Comparison of ENCODE assay signal across 8 mouse cellular contexts in genomic region chr9:117192565-117193540, GRCm38 (mm10).
A peak's percentile ranks its signal among the peaks of the same experiment; 100 is the strongest.
DNase-seq lines count a peak whose midpoint lies in the region; ATAC-seq and TF ChIP-seq lines count a peak whose summit lies in the region.

No protein-coding gene starts in this region.

- no peaks in the 10 kb centered on the region for H3K9me3 ChIP-seq in hindbrain, embryonic 13.5 days

- WGBS in spleen, adult 2 months: 58% methylated on average over 14 of the region's 14 CpGs
- 76% methylated on average over 14 of the region's 14 CpGs for WGBS in hindbrain, embryonic 13.5 days

- peak overlapping the region; percentile 15; the same call in 1 of the 2 replicates for H3K27ac ChIP-seq in spleen, adult 2 months (ENCODE audit: insufficient read depth, low read length)
- peak overlapping the region; percentile 23; the same call in 1 of the 2 replicates for H3K27ac ChIP-seq in hindbrain, embryonic 13.5 days

- no peak overlapping the region for H3K9ac ChIP-seq in hindbrain, embryonic 13.5 days

- intact Hi-C loops in left cerebral cortex, postnatal 14 days (cut with DNase I): no loop called here

- H3K4me1 ChIP-seq in spleen, adult 2 months (ENCODE audit: control insufficient read depth, insufficient read depth, insufficient read length): no peaks in the 10 kb centered on the region
- H3K4me1 ChIP-seq in hindbrain, embryonic 13.5 days (replicated peaks): peaks cover 10% of the 10 kb centered on the region

- ATAC-seq in hindbrain, embryonic 13.5 days (ENCODE audit: low FRiP score): no peak
- no peak for ATAC-seq in megakaryocyte-erythroid progenitor cell, adult 5-6 weeks (replicated peaks; ENCODE audit: low FRiP score, low TSS enrichment, poor library complexity, severe bottlenecking)

- H3K4me3 ChIP-seq in spleen, adult 2 months (ENCODE audit: extremely low read depth, insufficient read depth, insufficient read length): no peak overlapping the region
- H3K4me3 ChIP-seq in hindbrain, embryonic 13.5 days: no peak overlapping the region

- H3K4me2 ChIP-seq in hindbrain, embryonic 13.5 days: no peak overlapping the region

- H3K27me3 ChIP-seq in spleen, adult 2 months (ENCODE audit: control insufficient read depth, insufficient read depth, low read length): no peaks in the 10 kb centered on the region
- H3K27me3 ChIP-seq in hindbrain, embryonic 13.5 days: no peaks in the 10 kb centered on the region

- TF ChIP-seq POLR2A in spleen, adult 2 months (IDR thresholded peaks at IDR 0.05; ENCODE audit: low read depth, low read length): no peak

- peak in 1 of 2 experiments; percentile 3 for DNase-seq in spleen, adult 2 months (ENCODE audit: low read depth in 1 of 2, low spot score in 2 of 2)
- no peak for DNase-seq in spleen, postnatal 4 days (ENCODE audit: low spot score in 2 of 2)
- DNase-seq in gastrocnemius, adult 8-10 months (ENCODE audit: low spot score in 2 of 2): peak; percentile 9 to 50
- DNase-seq in left cerebral cortex, postnatal 14 days (ENCODE audit: low spot score in 2 of 2): peak; percentile 52 to 55
- DNase-seq in right cerebral cortex, adult 18-20 months: peak; percentile 5
- no peak for DNase-seq in B cell, adult 2 months

- TF ChIP-seq CTCF in spleen, adult 2 months (IDR thresholded peaks at IDR 0.05; ENCODE audit: extremely low read depth, insufficient read depth, insufficient read length, insufficient replicate concordance): no peak

- no peaks in the 10 kb centered on the region for H3K36me3 ChIP-seq in spleen, adult 2 months (ENCODE audit: control insufficient read depth, insufficient read depth, low read length)
- no peaks in the 10 kb centered on the region for H3K36me3 ChIP-seq in hindbrain, embryonic 13.5 days

Comparison
In these comparisons a context has a peak if more than half of its experiments do, and no peak if none do; other contexts are left out.
1. DNase-seq: peak in gastrocnemius, adult 8-10 months (2 of 2), left cerebral cortex, postnatal 14 days (2 of 2) and right cerebral cortex, adult 18-20 months (single experiment); none in spleen, postnatal 4 days (0 of 2) and B cell, adult 2 months (0 of 2).